Mouse (Mus musculus): ENCODE measurements around the gene Pde4c. TPM values are rescaled to one million over a fixed set of nuclear protein-coding genes. Genes with fewer than 3 reads are reported as not detected.

The Pde4c gene
- total RNA-seq, 2 experiments from 2014 or later, result 0.56 to 0.66 TPM

- intact Hi-C loops (cut with DNase I), result no loop called here
These were observed 25.9 kb upstream of the Pde4c start for GRCm38 (mm10) chr8:70697366-70698250.

GRCm38 (mm10) chr8:70698310-70699109 lies 25.0 kb upstream of the Pde4c start, which contains the start of gene Jund:
Jund (plus strand) TSS chr8:70698949.
- peak; percentile 99 for DNase-seq
- intact Hi-C loops (cut with DNase I), result no loop called here

More at GRCm38 (mm10) chr8:70697366-70698250, 25.9 kb upstream of the Pde4c start:
- DNase-seq, result no peak

GRCm38 (mm10) chr8:70699116-70699833 lies 24.2 kb upstream of the Pde4c start:
- DNase-seq, result no peak
- intact Hi-C loops (cut with DNase I), result no loop called here

- DNase-seq, result peak; percentile 91
- intact Hi-C loops (cut with DNase I), result no loop called here
These were observed 23.5 kb upstream of the Pde4c start for GRCm38 (mm10) chr8:70699834-70700554.

- peak; percentile 92 for DNase-seq
- intact Hi-C loops (cut with DNase I), result no loop called here
These were observed 23.0 kb upstream of the Pde4c start for GRCm38 (mm10) chr8:70700555-70700922.

GRCm38 (mm10) chr8:70701048-70701981 lies 22.2 kb upstream of the Pde4c start:
- no peak for DNase-seq
- intact Hi-C loops (cut with DNase I), result no loop called here

GRCm38 (mm10) chr8:70701982-70702841 lies 21.3 kb upstream of the Pde4c start:
- no peak for DNase-seq

GRCm38 (mm10) chr8:70702842-70703182 lies 20.7 kb upstream of the Pde4c start:
- peak; percentile 50 for DNase-seq
- intact Hi-C loops (cut with DNase I), result no loop called here

More at GRCm38 (mm10) chr8:70701982-70702841, 21.3 kb upstream of the Pde4c start:
- intact Hi-C loops (cut with DNase I), result no loop called here

GRCm38 (mm10) chr8:70703287-70703686 lies 20.2 kb upstream of the Pde4c start, which contains the start of gene Iqcn:
Iqcn (plus strand) TSS chr8:70703457.
- no peak for DNase-seq
- intact Hi-C loops (cut with DNase I), result no loop called here

- no peak for DNase-seq
- intact Hi-C loops (cut with DNase I), result no loop called here
These were observed 15.2 kb upstream of the Pde4c start for GRCm38 (mm10) chr8:70708281-70708680.

GRCm38 (mm10) chr8:70709794-70710193 lies 13.7 kb upstream of the Pde4c start:
- intact Hi-C loops (cut with DNase I), result no loop called here

GRCm38 (mm10) chr8:70710296-70710695 lies 13.2 kb upstream of the Pde4c start:
- intact Hi-C loops (cut with DNase I), result no loop called here
- peak; percentile 72 for DNase-seq

More at GRCm38 (mm10) chr8:70709794-70710193, 13.7 kb upstream of the Pde4c start:
- DNase-seq, result no peak

GRCm38 (mm10) chr8:70711041-70711440 lies 12.5 kb upstream of the Pde4c start:
- intact Hi-C loops (cut with DNase I), result no loop called here
- DNase-seq, result no peak

GRCm38 (mm10) chr8:70713991-70714390 lies 9.5 kb upstream of the Pde4c start:
- no peak for DNase-seq
- intact Hi-C loops (cut with DNase I), result no loop called here

- intact Hi-C loops (cut with DNase I), result no loop called here
- no peak for DNase-seq
These were observed 8.4 kb upstream of the Pde4c start for GRCm38 (mm10) chr8:70715086-70715485.

GRCm38 (mm10) chr8:70716521-70717400 lies 6.8 kb upstream of the Pde4c start:
- DNase-seq, result no peak
- intact Hi-C loops (cut with DNase I), result no loop called here

GRCm38 (mm10) chr8:70718297-70718696 lies 5.2 kb upstream of the Pde4c start, which contains the start of gene Gm3336:
Gm3336 (plus strand) TSS chr8:70718543.
- intact Hi-C loops (cut with DNase I), result no loop called here
- peak; percentile 56 for DNase-seq
